Mouse (Mus musculus) neural tube, embryonic 11.5 days (tissue): ENCODE measurements around the gene Fndc10. TPM values are rescaled to one million over a fixed set of nuclear protein-coding genes. Genes with fewer than 3 reads are reported as not detected.

Experiments
- ATAC-seq: fragments of 200-750 bp; cut with Nextera tagmentation; 2 replicates; pipeline ENCODE4 v1.8.0; 2017; ENCODE audit warnings: moderate number of reproducible peaks, mild to moderate bottlenecking, moderate TSS enrichment, moderate library complexity; ENCODE audit not compliant: insufficient read depth, low FRiP score, low TSS enrichment
- DNase-seq: peaks from one replicate; pipeline ENCODE4 v3.0.0-alpha.2; 2015; ENCODE audit warnings: low spot score
- H3K27ac ChIP-seq: fragments of 300-500 bp; sonication (generic); 2 replicates; pipeline ENCODE4 v1.5.1; 2014; ENCODE audit warnings: low read depth, mild to moderate bottlenecking, low read length
- H3K27me3 ChIP-seq: fragments of 300-500 bp; sonication (generic); 2 replicates; pipeline ENCODE4 v1.6.1; 2014; ENCODE audit warnings: mild to moderate bottlenecking, low read length, mixed read lengths; ENCODE audit not compliant: control insufficient read depth, insufficient read depth
- H3K36me3 ChIP-seq: fragments of 300-500 bp; sonication (generic); 2 replicates; pipeline ENCODE4 v1.6.1; 2014; ENCODE audit warnings: mild to moderate bottlenecking, low read length, moderate library complexity, mixed read lengths; ENCODE audit not compliant: control insufficient read depth, insufficient read depth
- H3K4me1 ChIP-seq: fragments of 300-500 bp; sonication (generic); 2 replicates; pipeline ENCODE4 v1.6.1; 2014; ENCODE audit warnings: low read length, mixed read lengths; ENCODE audit not compliant: control insufficient read depth, insufficient read depth
- H3K4me2 ChIP-seq: fragments of 300-500 bp; sonication (generic); 2 replicates; pipeline ENCODE4 v1.6.1; 2014; ENCODE audit warnings: low read depth, mild to moderate bottlenecking, moderate library complexity
- H3K4me3 ChIP-seq: fragments of 300-500 bp; sonication (generic); 2 replicates; pipeline ENCODE4 v1.5.1; 2014; ENCODE audit warnings: low read depth, low read length
- H3K9ac ChIP-seq: fragments of 300-500 bp; sonication (generic); 2 replicates; pipeline ENCODE4 v1.6.1; 2014; ENCODE audit warnings: mild to moderate bottlenecking, low read length
- H3K9me3 ChIP-seq: fragments of 300-500 bp; sonication (generic); 2 replicates; pipeline ENCODE4 v1.6.1; 2016; ENCODE audit warnings: low read length; ENCODE audit not compliant: control insufficient read depth
- WGBS: fragments of 180-500 bp; shearing (Covaris S2); extraction: QIAGEN DNeasy Blood & Tissue Kit; methylation state at CpG from one replicate; pipeline ENCODE4 v1.1.7; 2014; 5-methylcytosine and 5-hydroxymethylcytosine counted together
- polyA plus RNA-seq: library from polyadenylated mRNA; unstranded; fragments of >200 nt; fragmentation: Nextera tagmentation; extraction: Ambion mirVana; gene quantifications from 2 replicates; pipeline ENCODE4 v1.2.1, GENCODE M21; 2014

Fndc10 gene
- polyA plus RNA-seq, 1 experiment from 2014 or later, result 2.2 TPM

DNA sequence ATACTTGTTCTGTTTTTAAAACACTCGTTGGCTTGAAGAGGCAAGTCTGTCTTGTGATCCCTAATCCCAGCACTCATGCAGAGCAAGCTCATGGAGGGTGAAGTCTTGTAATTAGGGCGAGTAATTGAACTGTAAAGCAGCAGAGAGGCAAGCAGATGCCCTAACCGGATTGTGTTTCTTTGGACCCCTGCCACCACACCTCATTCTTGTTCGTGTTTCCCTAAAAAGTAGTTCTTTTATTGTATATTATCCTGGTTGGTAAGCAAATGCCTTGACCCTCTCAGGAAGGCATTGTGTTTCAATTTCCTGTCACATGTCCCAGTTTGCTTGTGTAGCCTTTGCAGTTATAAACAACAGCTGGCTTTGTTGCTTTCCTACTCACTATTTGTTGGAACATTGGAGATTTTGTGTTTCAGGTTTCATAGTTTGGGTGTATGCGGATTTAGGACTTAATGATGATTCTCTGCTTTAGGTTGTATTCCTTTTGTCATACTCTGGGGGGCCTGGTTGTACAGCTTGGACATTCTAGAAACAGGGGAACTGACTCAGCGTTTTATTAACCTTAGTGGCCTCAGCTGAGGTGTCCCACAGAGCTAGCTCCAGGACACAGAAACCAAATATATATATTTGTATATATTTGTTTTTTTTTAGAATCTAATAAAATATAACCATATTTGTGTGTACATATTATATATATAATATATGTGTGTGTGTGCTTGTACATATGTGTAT, 16.5 kb downstream of the Fndc10 start:
- no peak overlapping the region for H3K27ac ChIP-seq

DNA sequence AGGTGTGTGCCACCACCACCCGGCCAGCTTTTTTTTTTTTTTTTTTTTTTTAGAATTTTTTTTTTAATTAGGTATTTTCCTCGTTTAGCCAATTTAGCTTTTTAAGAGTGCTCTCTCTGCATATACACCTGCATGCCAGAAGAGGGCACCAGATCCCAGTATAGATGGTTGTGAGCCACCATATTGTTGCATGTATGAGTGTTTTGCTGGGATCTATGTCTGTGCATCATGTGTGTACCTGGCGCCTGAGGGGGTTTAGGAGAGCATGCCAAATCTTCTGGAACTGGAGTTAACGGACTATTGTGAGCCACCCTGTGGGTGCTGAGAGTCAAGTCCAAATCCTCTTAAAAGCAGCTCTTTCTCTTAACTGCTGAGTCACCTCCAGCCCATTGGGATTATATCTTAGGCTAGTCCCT, 27.5 kb downstream of the Fndc10 start:
- Histone ChIP-seq H3K4me1 (no peaks in the 10 kb centered on the region), H3K36me3 (no peaks in the 10 kb centered on the region), H3K27me3 (no peaks in the 10 kb centered on the region), H3K9me3 (no peaks in the 10 kb centered on the region), H3K4me2 (no peak overlapping the region), H3K4me3 (no peak overlapping the region), H3K9ac (no peak overlapping the region), H3K27ac (no peak overlapping the region)
- ATAC-seq, result no peak; the same call in 1 of the 2 replicates
- WGBS, result 77% methylated on average over 4 of the region's 4 CpGs
- DNase-seq, result peak; percentile 22

More for the DNA sequence above, 16.5 kb downstream of the Fndc10 start:
- Histone ChIP-seq H3K27me3 (no peaks in the 10 kb centered on the region), H3K4me3 (no peak overlapping the region), H3K36me3 (peaks cover 5% of the 10 kb centered on the region; the same call in 1 of the 2 replicates), H3K9ac (no peak overlapping the region), H3K9me3 (no peaks in the 10 kb centered on the region), H3K4me1 (peaks cover 6% of the 10 kb centered on the region), H3K4me2 (no peak overlapping the region)
- no peak for DNase-seq
- 72% methylated on average over 6 of the region's 6 CpGs for WGBS
- ATAC-seq, result no peak

DNA sequence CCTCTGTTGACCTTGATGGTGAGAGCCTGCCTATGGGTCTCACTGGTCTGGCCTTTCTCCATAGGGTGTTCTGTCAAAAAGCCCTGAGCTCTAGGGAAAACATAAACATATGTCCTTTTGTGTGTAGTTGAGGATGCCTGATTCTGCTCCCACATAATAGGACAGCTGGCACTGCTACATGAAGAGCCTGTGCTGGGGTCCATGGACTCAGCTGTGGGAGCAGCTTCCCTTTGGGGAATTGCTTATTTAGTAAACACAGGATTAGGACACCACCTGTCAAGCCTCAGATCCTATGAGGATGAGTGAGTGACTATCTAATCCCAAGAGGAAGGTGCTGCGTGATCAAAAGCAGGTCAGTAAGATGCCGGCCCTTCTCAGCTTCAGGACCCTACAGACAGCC, 33.9 kb downstream of the Fndc10 start:
- 90% methylated on average over 2 of the region's 2 CpGs for WGBS
- H3K9me3 ChIP-seq, result no peaks in the 10 kb centered on the region
- no peak overlapping the region for H3K9ac ChIP-seq
- no peaks in the 10 kb centered on the region for H3K36me3 ChIP-seq
- no peak overlapping the region for H3K4me3 ChIP-seq
- H3K4me2 ChIP-seq, result no peak overlapping the region
- H3K4me1 ChIP-seq, result no peaks in the 10 kb centered on the region
- no peaks in the 10 kb centered on the region for H3K27me3 ChIP-seq
- no peak for DNase-seq
- H3K27ac ChIP-seq, result no peak overlapping the region
- ATAC-seq, result no peak

DNA sequence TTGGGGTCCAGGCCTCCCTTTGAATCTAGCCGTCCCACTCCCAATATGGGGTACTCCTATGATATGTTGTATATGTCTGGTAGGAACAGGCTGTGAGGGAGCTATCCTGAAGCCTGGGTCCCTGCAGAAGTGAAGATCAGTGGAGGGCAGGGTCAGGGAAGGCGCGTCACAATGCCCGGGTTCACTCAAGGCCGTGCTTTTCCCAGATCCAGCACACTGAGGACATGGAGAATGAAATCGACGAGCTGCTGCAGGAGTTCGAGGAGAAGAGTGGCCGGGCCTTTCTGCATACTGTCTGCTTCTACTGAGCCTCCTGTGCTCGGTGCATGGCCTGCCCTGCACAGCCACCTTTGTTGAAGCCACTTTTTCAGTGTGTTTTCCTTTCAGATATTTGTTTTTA, 39.1 kb downstream of the Fndc10 start:
- H3K9ac ChIP-seq, result no peak overlapping the region
- no peak overlapping the region for H3K4me2 ChIP-seq
- no peaks in the 10 kb centered on the region for H3K9me3 ChIP-seq
- no peaks in the 10 kb centered on the region for H3K36me3 ChIP-seq
- no peak overlapping the region for H3K27ac ChIP-seq
- no peaks in the 10 kb centered on the region for H3K27me3 ChIP-seq
- ATAC-seq (no peak), DNase-seq (no peak)
- H3K4me3 ChIP-seq, result no peak overlapping the region
- WGBS, result 88% methylated on average over 10 of the region's 10 CpGs
- H3K4me1 ChIP-seq, result peaks cover 11% of the 10 kb centered on the region

DNA sequence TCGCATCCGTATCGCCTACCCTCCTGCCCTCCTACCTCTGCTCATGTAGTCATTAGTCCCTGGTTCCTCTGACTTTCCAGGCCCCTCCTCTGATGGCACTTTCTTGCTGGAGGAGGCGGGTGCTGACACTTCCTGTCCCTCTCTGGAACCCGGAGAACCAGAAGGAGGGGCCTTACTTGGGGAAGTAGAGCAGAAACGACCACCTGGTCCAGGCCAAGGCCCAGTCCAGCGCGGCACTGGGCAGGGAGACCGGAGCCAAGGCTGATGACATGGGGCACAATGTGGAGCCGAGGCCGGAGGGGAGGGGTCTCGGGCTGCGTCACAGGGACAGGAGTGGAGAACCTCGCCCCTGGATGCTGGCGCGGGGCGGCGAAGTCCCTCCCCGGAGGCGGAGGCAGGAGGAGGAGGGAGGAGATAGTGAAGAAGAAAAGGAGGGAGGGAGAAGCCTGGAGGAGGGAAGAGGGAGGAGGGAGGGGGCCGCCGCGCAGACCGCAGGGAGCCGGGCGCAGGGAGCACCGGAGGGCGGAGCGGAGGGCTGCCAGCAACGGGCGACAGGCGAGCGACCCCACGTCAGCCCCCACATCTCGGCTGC, 40.3 kb downstream of the Fndc10 start, which contains the start of gene Tmem240:
Gene Tmem240 (plus strand): TSS at position 451 of the 592 bp plus-strand sequence.
- DNase-seq (peak; percentile 93), ATAC-seq (peak; percentile 93)
- Histone ChIP-seq H3K9ac (peak within 1 kb of the TSS; percentile 85), H3K9me3 (no peaks in the 10 kb centered on the region), H3K27me3 (no peaks in the 10 kb centered on the region), H3K4me1 (peaks cover 11% of the 10 kb centered on the region), H3K4me2 (peak within 1 kb of the TSS; percentile 74), H3K36me3 (0 out of 2 replicates have a peak, but pooled peaks cover 2% of the 10 kb centered on the region), H3K27ac (peak within 1 kb of the TSS; percentile 81), H3K4me3 (peak within 1 kb of the TSS; percentile 86)
- WGBS, result under 1% methylated on average over 28 of the region's 35 CpGs

DNA sequence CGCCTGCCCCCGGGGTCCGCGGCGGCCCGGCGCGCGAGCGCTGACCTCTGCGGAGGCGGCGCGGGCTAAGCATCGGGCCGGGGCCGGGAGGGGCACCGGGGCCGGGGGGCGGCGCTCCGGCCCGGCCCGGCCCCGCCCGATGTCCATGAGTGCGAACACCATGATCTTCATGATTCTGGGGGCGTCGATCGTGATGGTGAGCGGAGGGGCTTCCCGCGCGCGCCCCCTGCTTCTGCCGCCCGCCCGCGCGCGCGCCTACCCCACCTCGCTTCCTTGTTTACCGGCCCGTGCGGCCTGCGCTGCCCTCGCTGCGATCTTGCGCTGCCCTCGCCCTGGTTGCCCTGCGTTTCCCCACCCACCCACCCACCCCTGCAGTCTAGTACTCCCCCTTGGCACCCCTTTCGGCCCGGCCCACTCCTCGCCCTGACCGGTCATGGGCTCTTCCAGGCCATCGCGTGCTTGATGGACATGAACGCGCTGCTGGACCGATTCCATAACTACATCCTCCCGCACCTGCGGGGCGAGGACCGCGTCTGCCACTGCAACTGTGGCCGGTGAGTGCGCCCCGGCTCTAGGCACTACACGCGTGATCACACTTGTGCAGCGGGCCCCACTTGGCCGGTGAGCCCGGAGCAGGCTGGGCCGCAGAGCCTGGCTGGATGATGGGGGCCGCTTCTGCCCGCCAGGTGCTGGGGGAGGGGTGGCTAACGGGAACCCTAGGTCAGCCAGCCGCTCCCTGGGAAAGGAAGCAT, 41.0 kb downstream of the Fndc10 start:
- ATAC-seq (peak; percentile 51), DNase-seq (peak; percentile 38)
- WGBS, result under 1% methylated on average over 48 of the region's 79 CpGs

DNA sequence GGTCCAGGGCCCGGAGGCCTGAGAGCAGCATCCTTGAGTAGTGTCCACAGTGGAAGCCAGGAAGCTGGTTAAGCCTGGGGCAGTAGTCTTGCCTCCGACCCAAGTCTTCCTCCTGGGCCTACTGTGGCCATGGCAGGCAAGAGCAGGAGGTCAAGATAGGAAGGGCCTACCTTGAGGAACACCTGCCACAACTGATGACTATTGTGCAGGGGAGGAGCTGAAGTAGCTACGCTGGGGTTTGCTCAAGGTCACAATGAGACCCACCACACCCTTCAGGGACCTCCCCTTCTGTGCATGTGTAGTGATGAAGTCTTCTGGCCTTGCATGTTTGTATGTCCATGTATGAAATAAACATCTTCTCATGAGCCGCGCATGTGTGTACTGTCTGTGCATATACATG, 41.6 kb downstream of the Fndc10 start:
- DNase-seq (no peak), ATAC-seq (no peak)
- peak overlapping the region; percentile 86 for H3K4me3 ChIP-seq
- H3K9me3 ChIP-seq, result no peaks in the 10 kb centered on the region
- 74% methylated on average over 5 of the region's 5 CpGs for WGBS
- peaks cover 11% of the 10 kb centered on the region for H3K4me1 ChIP-seq
- peaks cover 6% of the 10 kb centered on the region; the same call in 1 of the 2 replicates for H3K36me3 ChIP-seq
- peak overlapping the region; percentile 74 for H3K4me2 ChIP-seq
- peak overlapping the region; percentile 85 for H3K9ac ChIP-seq
- H3K27me3 ChIP-seq, result no peaks in the 10 kb centered on the region
- H3K27ac ChIP-seq, result no peak overlapping the region

More for the DNA sequence above, 41.0 kb downstream of the Fndc10 start:
- H3K4me3 ChIP-seq, result peak overlapping the region; percentile 86
- no peaks in the 10 kb centered on the region for H3K9me3 ChIP-seq
- peaks cover 5% of the 10 kb centered on the region; the same call in 1 of the 2 replicates for H3K36me3 ChIP-seq
- H3K27me3 ChIP-seq, result no peaks in the 10 kb centered on the region
- peak overlapping the region; percentile 85 for H3K9ac ChIP-seq
- peak overlapping the region; percentile 81 for H3K27ac ChIP-seq
- peak overlapping the region; percentile 74 for H3K4me2 ChIP-seq
- peaks cover 11% of the 10 kb centered on the region for H3K4me1 ChIP-seq

DNA sequence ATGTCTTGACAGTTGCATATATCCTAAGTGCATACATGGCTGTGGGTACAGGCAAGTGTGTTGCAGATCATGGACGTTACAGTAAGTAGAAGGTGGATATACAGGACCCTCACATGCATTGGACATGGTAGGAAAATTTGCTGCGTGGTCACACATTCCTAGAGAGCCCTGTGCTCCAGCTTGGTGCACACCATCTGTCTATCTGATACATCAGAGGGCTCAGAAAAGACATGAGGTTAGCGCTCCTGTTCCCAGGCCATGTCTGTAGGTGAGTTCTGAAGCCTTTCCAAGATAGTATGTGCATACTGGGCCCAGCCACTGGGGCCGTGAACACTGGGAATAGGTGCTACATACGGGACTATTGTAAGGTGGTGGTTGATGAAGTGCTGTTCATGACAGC, 42.3 kb downstream of the Fndc10 start:
- ATAC-seq (no peak), DNase-seq (no peak)
- Histone ChIP-seq H3K4me1 (peaks cover 11% of the 10 kb centered on the region), H3K27ac (no peak overlapping the region), H3K4me3 (no peak overlapping the region), H3K9ac (no peak overlapping the region; the same call in 1 of the 2 replicates), H3K4me2 (peak overlapping the region; percentile 74), H3K27me3 (no peaks in the 10 kb centered on the region), H3K36me3 (peaks cover 6% of the 10 kb centered on the region; the same call in 1 of the 2 replicates), H3K9me3 (no peaks in the 10 kb centered on the region)
- WGBS, result 89% methylated on average over 5 of the region's 5 CpGs
